Mouse (Mus musculus) spleen, adult 2 months (tissue): ENCODE results near the gene Syce1. TPM values are rescaled to one million over a fixed set of nuclear protein-coding genes. Genes with fewer than 3 reads are reported as not detected.
"Not testable (repeated sequence)": the region's sequence is repeated elsewhere in the genome, so short reads cannot be mapped to it uniquely, and the experiment has no call there.

Experiments used
- DNase-seq, 2 experiments: peaks; one replicate each; pipeline versions ENCODE4 v3.0.0 to v3.0.0-alpha.2; 2012 to 2021; ENCODE audit warnings: low spot score in 2 of 2, low read depth in 1 of 2
- H3K27ac ChIP-seq: fragments of 200-500 bp; 2 replicates; pipeline ENCODE4 v1.5.1; 2012; ENCODE audit warnings: low read length, inconsistent platforms; ENCODE audit not compliant: insufficient read depth
- H3K27me3 ChIP-seq: fragments of 200-500 bp; 2 replicates; pipeline ENCODE4 v1.6.1; 2012; ENCODE audit warnings: mild to moderate bottlenecking, moderate library complexity, low read length, inconsistent platforms; ENCODE audit not compliant: control insufficient read depth, insufficient read depth
- H3K36me3 ChIP-seq: fragments of 200-500 bp; 2 replicates; pipeline ENCODE4 v1.6.1; 2012; ENCODE audit warnings: mild to moderate bottlenecking, low read length, inconsistent platforms; ENCODE audit not compliant: control insufficient read depth, insufficient read depth
- H3K4me1 ChIP-seq: fragments of 200-500 bp; 2 replicates; pipeline ENCODE4 v1.6.1; 2011; ENCODE audit warnings: inconsistent platforms; ENCODE audit not compliant: control insufficient read depth, insufficient read depth, insufficient read length
- H3K4me3 ChIP-seq: fragments of 200-500 bp; 2 replicates; pipeline ENCODE4 v1.5.1; 2011; ENCODE audit warnings: mild to moderate bottlenecking, inconsistent platforms; ENCODE audit not compliant: insufficient read depth, insufficient read length; ENCODE audit errors: extremely low read depth
- CTCF ChIP-seq: fragments of 200-500 bp; IDR thresholded peaks from 2 replicates; pipeline ENCODE4 v1.5.1; 2011; ENCODE audit warnings: mild to moderate bottlenecking, inconsistent platforms; ENCODE audit not compliant: insufficient read depth, insufficient read length, insufficient replicate concordance; ENCODE audit errors: extremely low read depth
- POLR2A ChIP-seq: fragments of 200-500 bp; IDR thresholded peaks from 2 replicates; pipeline ENCODE4 v1.6.1; 2011; ENCODE audit warnings: low read depth, low read length, inconsistent platforms
- WGBS: fragments of 180-500 bp; shearing (Covaris S2); methylation state at CpG from one replicate; pipeline ENCODE4 v1.1.7; 2018; 5-methylcytosine and 5-hydroxymethylcytosine counted together
- polyA plus RNA-seq: library from polyadenylated mRNA; depleted of rRNA; stranded (reverse); fragments of >200 nt; gene quantifications from 2 replicates; pipeline ENCODE4 v1.2.3, GENCODE M21; 2012

Syce1 gene
- polyA plus RNA-seq, 1 experiment = 0.11 TPM

GRCm38 (mm10) chr7:140765888-140766739, 21.5 kb downstream of the Syce1 start:
- Histone ChIP-seq H3K4me3 (no peak overlapping the region), H3K36me3 (no peaks in the 10 kb centered on the region), H3K4me1 (no peaks in the 10 kb centered on the region), H3K27ac (no peak overlapping the region), H3K27me3 (no peaks in the 10 kb centered on the region)
- no peak for DNase-seq
- TF ChIP-seq CTCF (no peak), POLR2A (no peak)
- WGBS = 47% methylated on average over 12 of the region's 12 CpGs

GRCm38 (mm10) chr7:140765391-140765790, 22.3 kb downstream of the Syce1 start:
- not testable (repeated sequence) for H3K27ac ChIP-seq, H3K4me1 ChIP-seq, H3K4me3 ChIP-seq, H3K36me3 ChIP-seq, DNase-seq, H3K27me3 ChIP-seq
- WGBS = 79% methylated on average over 1 of the region's 1 CpGs

GRCm38 (mm10) chr7:140763447-140764020, 24.1 kb downstream of the Syce1 start, which contains the start of gene Cyp2e1:
Cyp2e1 (plus strand) TSS chr7:140763739.
- 83% methylated on average over 7 of the region's 7 CpGs for WGBS
- Histone ChIP-seq H3K36me3 (no peaks in the 10 kb centered on the region), H3K27me3 (no peaks in the 10 kb centered on the region), H3K4me1 (no peaks in the 10 kb centered on the region), H3K27ac (no peak within 1 kb of the TSS), H3K4me3 (no peak within 1 kb of the TSS)
- DNase-seq = no peak
- TF ChIP-seq CTCF = no peak
- no peak for TF ChIP-seq POLR2A

GRCm38 (mm10) chr7:140760647-140761046, 27.0 kb downstream of the Syce1 start:
- DNase-seq = no peak
- Histone ChIP-seq H3K27me3 (no peaks in the 10 kb centered on the region), H3K4me1 (no peaks in the 10 kb centered on the region), H3K4me3 (no peak overlapping the region), H3K27ac (no peak overlapping the region), H3K36me3 (no peaks in the 10 kb centered on the region)
- TF ChIP-seq POLR2A (no peak), CTCF (no peak)

GRCm38 (mm10) chr7:140756151-140756854, 31.3 kb downstream of the Syce1 start:
- no peak overlapping the region for H3K27ac ChIP-seq
- H3K4me3 ChIP-seq = no peak overlapping the region
- WGBS = 57% methylated on average over 4 of the region's 4 CpGs
- no peaks in the 10 kb centered on the region for H3K36me3 ChIP-seq
- TF ChIP-seq CTCF (no peak), POLR2A (no peak)
- H3K27me3 ChIP-seq = no peaks in the 10 kb centered on the region
- no peak for DNase-seq
- no peaks in the 10 kb centered on the region for H3K4me1 ChIP-seq

- H3K4me3 ChIP-seq = no peak overlapping the region
- no peak for DNase-seq
Observed at GRCm38 (mm10) chr7:140754556-140754955, 33.1 kb downstream of the Syce1 start.

GRCm38 (mm10) chr7:140748827-140749160, 38.9 kb downstream of the Syce1 start:
- no peak for DNase-seq
- TF ChIP-seq POLR2A = no peak
- no peak for TF ChIP-seq CTCF
- Histone ChIP-seq H3K36me3 (no peaks in the 10 kb centered on the region), H3K27me3 (no peaks in the 10 kb centered on the region), H3K4me1 (no peaks in the 10 kb centered on the region), H3K27ac (no peak overlapping the region), H3K4me3 (no peak overlapping the region)
- 78% methylated on average over 3 of the region's 3 CpGs for WGBS

More at GRCm38 (mm10) chr7:140754556-140754955, 33.1 kb downstream of the Syce1 start:
- TF ChIP-seq POLR2A (no peak), CTCF (no peak)
- H3K27ac ChIP-seq = no peak overlapping the region
- no peaks in the 10 kb centered on the region for H3K4me1 ChIP-seq
- H3K27me3 ChIP-seq = no peaks in the 10 kb centered on the region
- no peaks in the 10 kb centered on the region for H3K36me3 ChIP-seq
